ENCODE assay signal across 20 mouse cellular contexts in the genomic region with DNA sequence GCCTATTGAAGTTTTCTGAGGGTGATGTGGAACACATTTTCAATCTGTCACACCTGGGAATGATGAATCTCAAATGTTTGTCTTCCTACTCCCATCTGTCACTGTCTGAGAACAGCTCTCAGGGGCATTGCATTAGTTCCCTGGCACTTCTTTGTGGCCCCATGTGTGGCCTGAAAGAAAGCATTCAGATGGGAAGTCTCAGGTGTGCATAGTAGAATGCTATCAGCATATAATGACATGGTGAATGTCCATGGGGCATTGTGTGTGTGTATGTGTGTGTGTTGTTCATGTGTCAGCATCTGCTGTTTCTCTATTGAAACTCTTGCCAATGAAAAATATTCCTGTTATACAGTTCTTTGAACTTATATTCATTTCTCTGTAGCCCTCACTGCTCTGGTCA.
DNase-seq lines count a peak whose midpoint lies in the region; ATAC-seq lines count a peak whose summit lies in the region.
"Had no signal": no experiment of that assay in that cellular context is flagged by ENCODE, and none has a peak within 500 bp of the region (broad histone marks: within the 10 kb centered on the region; RNA-seq: fewer than 3 reads in every experiment).

No protein-coding gene starts in this region.

- no peaks in the 10 kb centered on the region for H3K27me3 ChIP-seq in hindbrain, embryonic 11.5 days (ENCODE audit: control insufficient read depth, insufficient read depth, low read length)
- H3K27me3 ChIP-seq in hindbrain, embryonic 10.5 days (ENCODE audit: insufficient read depth, poor library complexity, severe bottlenecking), result no peaks in the 10 kb centered on the region
- no peaks in the 10 kb centered on the region for H3K27me3 ChIP-seq in neural tube, embryonic 11.5 days (ENCODE audit: control insufficient read depth, insufficient read depth, low read length)
- no peaks in the 10 kb centered on the region for H3K27me3 ChIP-seq in neural tube, embryonic 15.5 days (replicated peaks)
- no peaks in the 10 kb centered on the region for H3K27me3 ChIP-seq in hindbrain, embryonic 14.5 days (ENCODE audit: control insufficient read depth, insufficient read depth, low read length)
- no peaks in the 10 kb centered on the region for H3K27me3 ChIP-seq in neural tube, embryonic 13.5 days
- H3K27me3 ChIP-seq: forebrain, embryonic 15.5 days; heart, embryonic 15.5 days; intestine, embryonic 15.5 days had no signal

- no peak overlapping the region for H3K4me2 ChIP-seq in hindbrain, embryonic 11.5 days (replicated peaks; ENCODE audit: low read depth, low read length)
- no peak overlapping the region for H3K4me2 ChIP-seq in neural tube, embryonic 11.5 days (ENCODE audit: low read depth)
- no peak overlapping the region for H3K4me2 ChIP-seq in neural tube, embryonic 15.5 days
- no peak overlapping the region for H3K4me2 ChIP-seq in hindbrain, embryonic 14.5 days (replicated peaks)
- no peak overlapping the region for H3K4me2 ChIP-seq in neural tube, embryonic 13.5 days
- H3K4me2 ChIP-seq: forebrain, embryonic 15.5 days; heart, embryonic 15.5 days; intestine, embryonic 15.5 days had no signal

- ATAC-seq in hindbrain, embryonic 11.5 days (ENCODE audit: low FRiP score), result peak; percentile 72
- peak; percentile 50; the same call in 1 of the 2 replicates for ATAC-seq in neural tube, embryonic 11.5 days (ENCODE audit: insufficient read depth, low FRiP score, low TSS enrichment)
- ATAC-seq in neural tube, embryonic 15.5 days (ENCODE audit: low FRiP score), result no peak
- ATAC-seq in hindbrain, embryonic 14.5 days (ENCODE audit: low FRiP score), result peak; percentile 65; the same call in 1 of the 2 replicates
- peak; percentile 84; the same call in 1 of the 2 replicates for ATAC-seq in neural tube, embryonic 13.5 days (ENCODE audit: low read depth)
- ATAC-seq: forebrain, embryonic 15.5 days; intestine, embryonic 15.5 days had no signal

- H3K4me1 ChIP-seq in hindbrain, embryonic 11.5 days (replicated peaks; ENCODE audit: control insufficient read depth, insufficient read depth, low read length), result no peaks in the 10 kb centered on the region
- H3K4me1 ChIP-seq in hindbrain, embryonic 10.5 days (replicated peaks), result no peaks in the 10 kb centered on the region
- H3K4me1 ChIP-seq in neural tube, embryonic 11.5 days (ENCODE audit: control insufficient read depth, insufficient read depth, low read length), result no peaks in the 10 kb centered on the region
- no peaks in the 10 kb centered on the region for H3K4me1 ChIP-seq in neural tube, embryonic 15.5 days
- H3K4me1 ChIP-seq in hindbrain, embryonic 14.5 days (replicated peaks; ENCODE audit: control insufficient read depth, insufficient read depth, low read length), result no peaks in the 10 kb centered on the region
- H3K4me1 ChIP-seq in neural tube, embryonic 13.5 days (replicated peaks), result peaks cover 4% of the 10 kb centered on the region; the same call in 1 of the 2 replicates
- H3K4me1 ChIP-seq: forebrain, embryonic 15.5 days; heart, embryonic 10.5 days; heart, embryonic 15.5 days; intestine, embryonic 15.5 days had no signal

- DNase-seq in hindbrain, embryonic 11.5 days (ENCODE audit: low spot score), result peak; percentile 27
- DNase-seq in hindbrain, embryonic 10.5 days (ENCODE audit: low spot score), result no peak
- no peak for DNase-seq in neural tube, embryonic 11.5 days (ENCODE audit: low spot score)
- no peak for DNase-seq in hindbrain, embryonic 14.5 days (ENCODE audit: low spot score)
- no peak for DNase-seq in kidney, adult 11 months
- DNase-seq in frontal cortex, postnatal 25 days (ENCODE audit: low spot score in 2 of 2), result no peak
- DNase-seq: adrenal gland, adult 2 months; adrenal gland, postnatal 25 days; cerebellum, adult 11 months; cerebellum, adult 8-10 months; cerebellum, postnatal 25 days; gastrocnemius, postnatal 10 days; heart, adult 18-20 months; heart, postnatal 14 days had no signal

- no peaks in the 10 kb centered on the region for H3K36me3 ChIP-seq in hindbrain, embryonic 11.5 days (ENCODE audit: control insufficient read depth, insufficient read depth, low read length)
- no peaks in the 10 kb centered on the region for H3K36me3 ChIP-seq in hindbrain, embryonic 10.5 days
- no peaks in the 10 kb centered on the region for H3K36me3 ChIP-seq in neural tube, embryonic 11.5 days (ENCODE audit: control insufficient read depth, insufficient read depth, low read length)
- H3K36me3 ChIP-seq in neural tube, embryonic 15.5 days, result no peaks in the 10 kb centered on the region
- H3K36me3 ChIP-seq in hindbrain, embryonic 14.5 days (replicated peaks; ENCODE audit: control insufficient read depth, insufficient read depth), result no peaks in the 10 kb centered on the region
- no peaks in the 10 kb centered on the region for H3K36me3 ChIP-seq in neural tube, embryonic 13.5 days
- H3K36me3 ChIP-seq: forebrain, embryonic 15.5 days; heart, embryonic 10.5 days; heart, embryonic 15.5 days; intestine, embryonic 15.5 days had no signal

- no peaks in the 10 kb centered on the region for H3K9me3 ChIP-seq in hindbrain, embryonic 11.5 days (ENCODE audit: control insufficient read depth, low read length)
- no peaks in the 10 kb centered on the region for H3K9me3 ChIP-seq in hindbrain, embryonic 10.5 days
- no peaks in the 10 kb centered on the region for H3K9me3 ChIP-seq in neural tube, embryonic 11.5 days (ENCODE audit: control insufficient read depth, low read length)
- no peaks in the 10 kb centered on the region for H3K9me3 ChIP-seq in neural tube, embryonic 15.5 days (replicated peaks)
- H3K9me3 ChIP-seq in hindbrain, embryonic 14.5 days (ENCODE audit: control insufficient read depth, low read length), result no peaks in the 10 kb centered on the region
- no peaks in the 10 kb centered on the region for H3K9me3 ChIP-seq in neural tube, embryonic 13.5 days
- H3K9me3 ChIP-seq: forebrain, embryonic 15.5 days; heart, embryonic 10.5 days; heart, embryonic 15.5 days; intestine, embryonic 15.5 days had no signal

- no peak overlapping the region for H3K4me3 ChIP-seq in hindbrain, embryonic 11.5 days (ENCODE audit: low read depth, low read length)
- no peak overlapping the region for H3K4me3 ChIP-seq in hindbrain, embryonic 10.5 days
- no peak overlapping the region for H3K4me3 ChIP-seq in neural tube, embryonic 11.5 days (ENCODE audit: low read depth, low read length)
- no peak overlapping the region for H3K4me3 ChIP-seq in neural tube, embryonic 15.5 days (replicated peaks)
- H3K4me3 ChIP-seq in hindbrain, embryonic 14.5 days (replicated peaks; ENCODE audit: low read length), result no peak overlapping the region
- H3K4me3 ChIP-seq in neural tube, embryonic 13.5 days, result no peak overlapping the region
- H3K4me3 ChIP-seq: forebrain, embryonic 15.5 days; heart, embryonic 10.5 days; heart, embryonic 15.5 days; intestine, embryonic 15.5 days had no signal

- H3K9ac ChIP-seq in hindbrain, embryonic 11.5 days (ENCODE audit: low read depth, low read length), result no peak overlapping the region
- H3K9ac ChIP-seq in neural tube, embryonic 11.5 days (ENCODE audit: low read length), result no peak overlapping the region
- no peak overlapping the region for H3K9ac ChIP-seq in neural tube, embryonic 15.5 days (replicated peaks)
- H3K9ac ChIP-seq in hindbrain, embryonic 14.5 days, result no peak overlapping the region
- no peak overlapping the region for H3K9ac ChIP-seq in neural tube, embryonic 13.5 days
- H3K9ac ChIP-seq: forebrain, embryonic 15.5 days; heart, embryonic 15.5 days; intestine, embryonic 15.5 days had no signal

- H3K27ac ChIP-seq in hindbrain, embryonic 11.5 days (ENCODE audit: low read depth, low read length), result no peak overlapping the region
- H3K27ac ChIP-seq in hindbrain, embryonic 10.5 days, result no peak overlapping the region
- no peak overlapping the region for H3K27ac ChIP-seq in neural tube, embryonic 11.5 days (ENCODE audit: low read depth, low read length)
- H3K27ac ChIP-seq in neural tube, embryonic 15.5 days (replicated peaks), result no peak overlapping the region
- no peak overlapping the region for H3K27ac ChIP-seq in hindbrain, embryonic 14.5 days
- H3K27ac ChIP-seq in neural tube, embryonic 13.5 days (replicated peaks), result 0 out of 2 replicates have a peak overlapping the region, but pooled peaks have one; percentile 14
- H3K27ac ChIP-seq: forebrain, embryonic 15.5 days; heart, embryonic 10.5 days; heart, embryonic 15.5 days; intestine, embryonic 15.5 days had no signal
